In the genomic region with DNA sequence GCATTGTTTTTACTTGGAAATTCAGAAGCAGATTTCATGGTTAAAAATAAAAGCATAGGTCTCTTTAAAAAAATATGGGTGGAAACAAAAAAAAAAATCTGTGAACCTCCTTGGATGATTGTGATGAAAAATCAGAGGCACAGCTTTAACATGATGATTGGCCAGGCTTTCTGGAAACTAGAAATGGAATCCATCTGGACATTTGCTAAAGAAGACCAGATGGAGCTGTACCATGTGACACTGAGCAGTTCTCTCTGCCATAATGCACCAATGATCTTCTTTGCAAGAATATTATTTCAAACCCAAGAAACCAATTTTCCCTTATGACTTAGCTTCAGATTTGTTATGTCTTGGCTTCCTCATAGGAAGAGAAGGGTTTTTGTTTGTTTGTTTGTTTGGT, we compare ENCODE assay signal across 18 mouse cellular contexts. TPM values are rescaled to one million over a fixed set of nuclear protein-coding genes. Genes with fewer than 3 reads are reported as not detected.
DNase-seq lines count a peak whose midpoint lies in the region; ATAC-seq lines count a peak whose summit lies in the region.
"Had no signal": no experiment of that assay in that cellular context is flagged by ENCODE, and none has a peak within 500 bp of the region (broad histone marks: within the 10 kb centered on the region; RNA-seq: fewer than 3 reads in every experiment).

No protein-coding gene starts in this region.

- no peak overlapping the region for H3K4me3 ChIP-seq in forebrain, embryonic 13.5 days
- no peak overlapping the region for H3K4me3 ChIP-seq in forebrain, embryonic 12.5 days (replicated peaks)
- H3K4me3 ChIP-seq in midbrain, embryonic 15.5 days: no peak overlapping the region
- H3K4me3 ChIP-seq: hindbrain, embryonic 15.5 days; limb, embryonic 15.5 days had no signal

- DNase-seq in left cerebral cortex, adult 11 months (ENCODE audit: low spot score): peak; percentile 45
- no peak for DNase-seq in left cerebral cortex, postnatal 36 days (ENCODE audit: low spot score in 2 of 2)
- peak; percentile 61 for DNase-seq in brain, embryonic 18.5 days (ENCODE audit: low read depth, low spot score)
- peak; percentile 18 for DNase-seq in layer of hippocampus, adult 9-10 months (ENCODE audit: low spot score)
- DNase-seq: adrenal gland, postnatal 25 days; heart, postnatal 14 days; thymus, postnatal 25 days had no signal

- intact Hi-C loops in left cerebral cortex, postnatal 36 days (cut with DNase I): no loop called here

- H3K4me1 ChIP-seq in forebrain, embryonic 13.5 days: no peaks in the 10 kb centered on the region
- H3K4me1 ChIP-seq in forebrain, embryonic 12.5 days: no peaks in the 10 kb centered on the region
- H3K4me1 ChIP-seq in midbrain, embryonic 15.5 days: no peaks in the 10 kb centered on the region
- H3K4me1 ChIP-seq: hindbrain, embryonic 15.5 days; limb, embryonic 15.5 days had no signal

- H3K9ac ChIP-seq in forebrain, embryonic 13.5 days: no peak overlapping the region
- H3K9ac ChIP-seq in forebrain, embryonic 12.5 days: no peak overlapping the region
- no peak overlapping the region for H3K9ac ChIP-seq in midbrain, embryonic 15.5 days
- H3K9ac ChIP-seq: hindbrain, embryonic 15.5 days; limb, embryonic 15.5 days had no signal

- ATAC-seq in forebrain, embryonic 13.5 days: peak; percentile 45; the same call in 1 of the 2 replicates
- no peak for ATAC-seq in forebrain, embryonic 12.5 days (ENCODE audit: low FRiP score)
- no peak for ATAC-seq in midbrain, embryonic 15.5 days (replicated peaks)
- ATAC-seq: activated CD4-positive, CD25-positive, alpha-beta regulatory T cell, adult 4 months; intestine, embryonic 16.5 days; Patski had no signal

- H3K36me3 ChIP-seq in forebrain, embryonic 13.5 days (ENCODE audit: poor library complexity, severe bottlenecking): no peaks in the 10 kb centered on the region
- H3K36me3 ChIP-seq in forebrain, embryonic 12.5 days (replicated peaks): no peaks in the 10 kb centered on the region
- H3K36me3 ChIP-seq in midbrain, embryonic 15.5 days (replicated peaks): no peaks in the 10 kb centered on the region
- H3K36me3 ChIP-seq: hindbrain, embryonic 15.5 days; limb, embryonic 15.5 days had no signal

- no peak overlapping the region for H3K27ac ChIP-seq in forebrain, embryonic 13.5 days
- no peak overlapping the region for H3K27ac ChIP-seq in forebrain, embryonic 12.5 days
- H3K27ac ChIP-seq in midbrain, embryonic 15.5 days: no peak overlapping the region
- H3K27ac ChIP-seq: hindbrain, embryonic 15.5 days; limb, embryonic 15.5 days; stomach, postnatal 0 days had no signal

- H3K9me3 ChIP-seq in forebrain, embryonic 13.5 days (replicated peaks): no peaks in the 10 kb centered on the region
- H3K9me3 ChIP-seq in forebrain, embryonic 12.5 days: no peaks in the 10 kb centered on the region
- H3K9me3 ChIP-seq in midbrain, embryonic 15.5 days: no peaks in the 10 kb centered on the region
- H3K9me3 ChIP-seq: hindbrain, embryonic 15.5 days; limb, embryonic 15.5 days had no signal

- H3K27me3 ChIP-seq in forebrain, embryonic 13.5 days: no peaks in the 10 kb centered on the region
- no peaks in the 10 kb centered on the region for H3K27me3 ChIP-seq in forebrain, embryonic 12.5 days
- H3K27me3 ChIP-seq in midbrain, embryonic 15.5 days (replicated peaks): no peaks in the 10 kb centered on the region
- H3K27me3 ChIP-seq: hindbrain, embryonic 15.5 days; limb, embryonic 15.5 days; Patski had no signal

- no peak overlapping the region for H3K4me2 ChIP-seq in forebrain, embryonic 13.5 days
- H3K4me2 ChIP-seq in forebrain, embryonic 12.5 days: no peak overlapping the region
- no peak overlapping the region for H3K4me2 ChIP-seq in midbrain, embryonic 15.5 days
- H3K4me2 ChIP-seq: heart, embryonic 11.5 days; hindbrain, embryonic 15.5 days; limb, embryonic 15.5 days had no signal

RNA-seq across cellular contexts. Expression of a gene that starts 28.6 kb away (rescaled TPM):
- polyA plus RNA-seq in forebrain, embryonic 13.5 days (2015; fragmentation: Nextera tagmentation; extraction: Ambion mirVana): 22.3 and 23.0 TPM in 2 replicates
- 15.8 and 17.2 TPM in 2 replicates for polyA plus RNA-seq in forebrain, embryonic 12.5 days (2016; fragmentation: Nextera tagmentation; extraction: Ambion mirVana)
- total RNA-seq in left cerebral cortex, postnatal 36 days (2021): 10 to 100 TPM; 44.1 to 61.4 TPM
- polyA plus RNA-seq in midbrain, embryonic 15.5 days (2015; fragmentation: Nextera tagmentation; extraction: Ambion mirVana): 32.9 and 35.3 TPM in 2 replicates
- total RNA-seq: megakaryocyte-erythroid progenitor cell, adult 5-6 weeks had no signal
- polyA plus RNA-seq: activated CD4-positive, CD25-positive, alpha-beta regulatory T cell, adult 4 months; Patski had no signal

Comparison
In these comparisons a context has a peak if more than half of its experiments do, and no peak if none do; other contexts are left out.
1. DNase-seq: peak in left cerebral cortex, adult 11 months (single experiment), brain, embryonic 18.5 days (single experiment) and layer of hippocampus, adult 9-10 months (single experiment); none in left cerebral cortex, postnatal 36 days (0 of 2).